Mouse (Mus musculus) hindbrain, embryonic 16.5 days (tissue): ENCODE results near the gene Cntfr. TPM values are rescaled to one million over a fixed set of nuclear protein-coding genes. Genes with fewer than 3 reads are reported as not detected.

Experiments
- ATAC-seq: fragments of 200-750 bp; cut with Nextera tagmentation; 2 replicates; pipeline ENCODE4 v1.8.0; 2017; ENCODE audit warnings: moderate TSS enrichment, moderate library complexity
- H3K27ac ChIP-seq: fragments of 300-500 bp; sonication (generic); 2 replicates; pipeline ENCODE4 v1.5.1; 2014; ENCODE audit warnings: low read depth, mild to moderate bottlenecking, control low read depth, low read length, moderate library complexity
- H3K27me3 ChIP-seq: fragments of 300-500 bp; sonication (generic); replicated peaks from 2 replicates; pipeline ENCODE4 v1.6.1; 2014; ENCODE audit warnings: low read length; ENCODE audit not compliant: control insufficient read depth, insufficient read depth
- H3K36me3 ChIP-seq: fragments of 300-500 bp; sonication (generic); 2 replicates; pipeline ENCODE4 v1.6.1; 2014; ENCODE audit warnings: mild to moderate bottlenecking, low read length, moderate library complexity, mixed read lengths; ENCODE audit not compliant: control insufficient read depth, insufficient read depth
- H3K4me1 ChIP-seq: fragments of 300-500 bp; sonication (generic); 2 replicates; pipeline ENCODE4 v1.6.1; 2014; ENCODE audit warnings: low read depth, low read length; ENCODE audit not compliant: control insufficient read depth, insufficient read depth
- H3K4me2 ChIP-seq: fragments of 300-500 bp; sonication (generic); 2 replicates; pipeline ENCODE4 v1.6.1; 2014; ENCODE audit warnings: mild to moderate bottlenecking, low read length, control low read depth, moderate library complexity
- H3K4me3 ChIP-seq: fragments of 300-500 bp; sonication (generic); 2 replicates; pipeline ENCODE4 v1.5.1; 2014; ENCODE audit warnings: mild to moderate bottlenecking, low read length, control low read depth, moderate library complexity
- H3K9ac ChIP-seq: fragments of 300-500 bp; sonication (generic); 2 replicates; pipeline ENCODE4 v1.6.1; 2014; ENCODE audit warnings: low read depth, mild to moderate bottlenecking, control low read depth, low read length, moderate library complexity
- H3K9me3 ChIP-seq: fragments of 300-500 bp; sonication (generic); 2 replicates; pipeline ENCODE4 v1.6.1; 2014; ENCODE audit warnings: mild to moderate bottlenecking, low read length, moderate library complexity; ENCODE audit not compliant: control insufficient read depth
- WGBS: fragments of 180-500 bp; shearing (Covaris S2); extraction: QIAGEN DNeasy Blood & Tissue Kit; methylation state at CpG from one replicate; pipeline ENCODE4 v1.1.7; 2014; 5-methylcytosine and 5-hydroxymethylcytosine counted together
- polyA plus RNA-seq: library from polyadenylated mRNA; unstranded; fragments of >200 nt; fragmentation: Nextera tagmentation; extraction: Ambion mirVana; gene quantifications from 2 replicates; pipeline ENCODE4 v1.2.1, GENCODE M21; 2015

The Cntfr gene
- polyA plus RNA-seq, 1 experiment from 2014 or later = 22.5 TPM

DNA sequence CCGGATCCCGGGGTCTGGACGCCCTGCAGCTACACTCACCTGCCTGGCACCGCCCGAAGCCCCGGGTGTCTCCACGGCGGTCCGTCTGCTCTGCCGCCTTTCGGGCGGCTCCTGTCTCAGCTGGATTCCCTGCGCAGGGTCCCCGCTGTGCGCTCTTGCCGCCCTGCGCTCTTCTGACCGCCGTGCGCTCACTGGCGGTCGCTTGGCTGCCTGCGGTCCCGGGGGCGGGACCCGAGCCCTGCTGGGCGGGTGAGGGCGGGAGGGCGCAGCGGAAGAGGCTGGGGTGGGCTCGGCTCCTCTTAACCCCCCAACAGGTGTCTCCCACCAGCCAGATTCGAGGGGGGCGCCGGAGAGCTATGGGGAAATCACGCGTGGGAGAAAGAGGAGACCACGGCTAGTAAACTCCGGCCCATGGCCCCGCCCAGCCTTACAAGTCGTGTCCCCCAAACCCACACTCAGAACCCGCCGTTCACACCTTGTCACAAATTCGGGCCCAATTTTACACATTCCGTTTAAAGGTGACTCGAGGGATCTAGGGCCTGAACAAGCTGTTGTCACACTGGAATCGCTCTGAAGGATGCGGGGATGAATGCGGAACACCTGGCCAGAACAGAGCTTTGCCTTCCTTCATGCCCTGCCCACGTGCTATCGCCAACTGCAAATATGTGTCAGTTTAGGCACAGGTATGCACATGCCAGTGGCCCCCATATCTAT lies 34.3 kb upstream of the Cntfr start, which contains the start of gene Arid3c:
Gene Arid3c, minus strand, starts transcription at position 91 of the 714 bp plus-strand sequence.
- Histone ChIP-seq H3K4me3 (peak within 1 kb of the TSS; percentile 38), H3K9ac (peak within 1 kb of the TSS; percentile 41), H3K27me3 (peaks cover 36% of the 10 kb centered on the region), H3K27ac (no peak within 1 kb of the TSS), H3K36me3 (no peaks in the 10 kb centered on the region), H3K4me1 (peaks cover 11% of the 10 kb centered on the region), H3K9me3 (no peaks in the 10 kb centered on the region), H3K4me2 (peak within 1 kb of the TSS; percentile 73)
- peak; percentile 25; the same call in 1 of the 2 replicates for ATAC-seq
- 3% methylated on average over 44 of the region's 50 CpGs for WGBS

DNA sequence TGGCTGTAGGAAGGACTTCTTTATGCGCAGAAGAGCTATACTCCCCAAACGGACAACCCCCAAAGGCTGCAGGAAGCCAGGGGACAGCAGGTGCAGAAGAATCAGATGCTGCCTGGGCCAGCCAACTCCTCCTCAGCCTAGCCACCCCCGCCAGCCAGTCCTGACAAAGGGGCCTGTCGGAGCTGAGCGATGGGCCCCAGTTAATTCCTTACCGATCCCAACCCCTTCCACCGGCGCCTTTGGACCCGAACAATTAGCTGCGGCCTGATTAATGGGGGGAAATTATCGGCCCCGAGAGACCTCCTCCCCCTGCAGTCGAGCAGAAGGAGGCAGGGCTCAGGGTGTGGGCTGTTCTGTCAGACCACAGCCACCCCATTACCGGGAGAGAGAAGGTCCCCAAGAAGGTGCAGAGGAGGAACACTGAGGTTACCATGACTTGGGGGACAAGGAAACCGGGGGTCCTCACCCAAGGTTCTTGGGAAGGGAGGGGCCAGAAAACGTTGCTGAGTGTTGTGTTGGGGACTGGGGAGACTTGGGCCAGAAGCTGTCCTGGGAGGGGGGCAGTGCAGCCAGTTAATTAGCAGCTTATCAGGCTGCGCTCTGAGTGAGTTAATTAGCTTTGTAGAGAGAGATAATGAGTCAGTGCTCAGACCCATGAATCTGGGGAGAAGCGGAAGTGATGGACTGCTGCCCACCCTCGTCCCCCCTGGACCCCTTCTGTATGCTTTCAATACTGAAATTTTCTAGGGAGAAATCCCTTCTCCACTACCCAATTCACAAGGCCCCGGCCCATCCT lies 30.1 kb upstream of the Cntfr start:
- Histone ChIP-seq H3K27ac (no peak overlapping the region), H3K4me1 (peaks cover 21% of the 10 kb centered on the region), H3K9me3 (no peaks in the 10 kb centered on the region), H3K4me3 (no peak overlapping the region), H3K36me3 (no peaks in the 10 kb centered on the region), H3K4me2 (no peak overlapping the region), H3K9ac (no peak overlapping the region), H3K27me3 (peaks cover 45% of the 10 kb centered on the region)
- ATAC-seq = no peak
- 11% methylated on average over 20 of the region's 20 CpGs for WGBS

GRCm38 (mm10) chr4:41722918-41723351 lies 26.0 kb upstream of the Cntfr start, which contains the start of gene Dctn3:
Gene Dctn3 (minus strand): TSS chr4:41723170.
- H3K36me3 ChIP-seq = peaks cover 17% of the 10 kb centered on the region; the same call in 1 of the 2 replicates
- 0% methylated on average over 27 of the region's 27 CpGs for WGBS
- H3K4me3 ChIP-seq = peak within 1 kb of the TSS; percentile 95
- peaks cover 17% of the 10 kb centered on the region for H3K4me1 ChIP-seq
- peak within 1 kb of the TSS; percentile 63 for H3K27ac ChIP-seq
- H3K9me3 ChIP-seq = no peaks in the 10 kb centered on the region
- H3K27me3 ChIP-seq = peaks cover 25% of the 10 kb centered on the region
- peak within 1 kb of the TSS; percentile 94 for H3K9ac ChIP-seq
- peak; percentile 97 for ATAC-seq
- peak within 1 kb of the TSS; percentile 94 for H3K4me2 ChIP-seq

- no peak overlapping the region for H3K4me2 ChIP-seq
- WGBS = 67% methylated on average over 6 of the region's 6 CpGs
- no peak for ATAC-seq
- no peak overlapping the region for H3K4me3 ChIP-seq
- peaks cover 21% of the 10 kb centered on the region for H3K4me1 ChIP-seq
- no peak overlapping the region for H3K27ac ChIP-seq
- H3K9me3 ChIP-seq = no peaks in the 10 kb centered on the region
- no peak overlapping the region for H3K9ac ChIP-seq
- H3K27me3 ChIP-seq = no peaks in the 10 kb centered on the region
- peaks cover 23% of the 10 kb centered on the region for H3K36me3 ChIP-seq
These were observed 19.9 kb upstream of the Cntfr start for GRCm38 (mm10) chr4:41716834-41717233.

DNA sequence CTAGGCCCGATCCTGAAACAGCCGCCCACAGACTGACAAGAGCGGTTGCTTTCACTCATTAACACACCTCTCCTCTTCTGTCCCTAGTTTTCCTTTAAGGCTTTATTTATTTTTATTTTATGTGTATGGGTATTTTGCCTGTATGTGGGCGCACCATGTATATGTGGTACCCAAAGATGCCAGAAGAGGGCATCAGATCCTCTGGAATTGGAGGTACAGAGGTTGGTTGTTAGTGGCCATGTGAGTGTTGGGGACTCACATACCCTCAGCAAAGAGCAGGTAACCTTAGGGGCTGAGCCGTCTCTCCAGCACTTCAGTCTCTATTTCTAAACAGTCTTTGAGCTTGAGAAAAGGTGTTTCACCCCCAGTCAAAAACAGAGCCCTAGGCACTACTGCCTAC lies 18.7 kb upstream of the Cntfr start:
- Histone ChIP-seq H3K4me2 (no peak overlapping the region), H3K4me3 (no peak overlapping the region), H3K27me3 (no peaks in the 10 kb centered on the region), H3K27ac (no peak overlapping the region), H3K36me3 (peaks cover 23% of the 10 kb centered on the region), H3K4me1 (peaks cover 27% of the 10 kb centered on the region), H3K9ac (no peak overlapping the region), H3K9me3 (no peaks in the 10 kb centered on the region)
- no peak for ATAC-seq
- WGBS = 81% methylated on average over 5 of the region's 5 CpGs

- H3K4me3 ChIP-seq = no peak overlapping the region
- peaks cover 21% of the 10 kb centered on the region for H3K36me3 ChIP-seq
- no peak for ATAC-seq
- WGBS = 75% methylated on average over 8 of the region's 8 CpGs
- no peak overlapping the region for H3K27ac ChIP-seq
- H3K9ac ChIP-seq = no peak overlapping the region
- H3K27me3 ChIP-seq = no peaks in the 10 kb centered on the region
- no peaks in the 10 kb centered on the region for H3K9me3 ChIP-seq
- H3K4me2 ChIP-seq = no peak overlapping the region
- H3K4me1 ChIP-seq = peaks cover 27% of the 10 kb centered on the region
These were observed 18.2 kb upstream of the Cntfr start for GRCm38 (mm10) chr4:41715082-41715481.

DNA sequence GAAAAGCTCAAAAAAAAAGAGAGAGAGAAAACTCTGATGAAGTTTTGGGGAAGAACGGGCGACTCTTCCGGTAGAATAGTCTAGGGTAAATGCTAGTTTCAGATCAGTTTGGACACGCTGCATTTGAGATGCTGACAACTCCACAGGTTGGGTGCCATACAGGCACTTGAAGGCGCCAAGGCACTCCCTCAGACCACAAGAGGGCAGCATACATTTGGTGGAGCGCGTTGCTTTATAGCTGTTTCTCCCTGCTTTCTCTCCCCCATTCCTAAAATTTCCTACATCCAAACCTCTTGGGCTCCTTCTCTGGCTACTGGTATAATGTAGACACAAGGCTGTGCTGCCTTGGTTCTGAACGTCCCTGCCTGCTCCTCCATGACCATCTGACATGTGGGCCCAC lies 17.4 kb upstream of the Cntfr start:
- WGBS = 13% methylated on average over 8 of the region's 8 CpGs
- H3K9me3 ChIP-seq = no peaks in the 10 kb centered on the region
- 0 out of 2 replicates have a peak, but pooled peaks have one; percentile 16 for ATAC-seq
- H3K27ac ChIP-seq = 0 out of 2 replicates have a peak overlapping the region, but pooled peaks have one; percentile 15
- H3K27me3 ChIP-seq = no peaks in the 10 kb centered on the region
- H3K9ac ChIP-seq = 0 out of 2 replicates have a peak overlapping the region, but pooled peaks have one; percentile 24
- peaks cover 27% of the 10 kb centered on the region for H3K4me1 ChIP-seq
- peak overlapping the region; percentile 77 for H3K4me3 ChIP-seq
- H3K4me2 ChIP-seq = peak overlapping the region; percentile 80
- H3K36me3 ChIP-seq = peaks cover 17% of the 10 kb centered on the region

DNA sequence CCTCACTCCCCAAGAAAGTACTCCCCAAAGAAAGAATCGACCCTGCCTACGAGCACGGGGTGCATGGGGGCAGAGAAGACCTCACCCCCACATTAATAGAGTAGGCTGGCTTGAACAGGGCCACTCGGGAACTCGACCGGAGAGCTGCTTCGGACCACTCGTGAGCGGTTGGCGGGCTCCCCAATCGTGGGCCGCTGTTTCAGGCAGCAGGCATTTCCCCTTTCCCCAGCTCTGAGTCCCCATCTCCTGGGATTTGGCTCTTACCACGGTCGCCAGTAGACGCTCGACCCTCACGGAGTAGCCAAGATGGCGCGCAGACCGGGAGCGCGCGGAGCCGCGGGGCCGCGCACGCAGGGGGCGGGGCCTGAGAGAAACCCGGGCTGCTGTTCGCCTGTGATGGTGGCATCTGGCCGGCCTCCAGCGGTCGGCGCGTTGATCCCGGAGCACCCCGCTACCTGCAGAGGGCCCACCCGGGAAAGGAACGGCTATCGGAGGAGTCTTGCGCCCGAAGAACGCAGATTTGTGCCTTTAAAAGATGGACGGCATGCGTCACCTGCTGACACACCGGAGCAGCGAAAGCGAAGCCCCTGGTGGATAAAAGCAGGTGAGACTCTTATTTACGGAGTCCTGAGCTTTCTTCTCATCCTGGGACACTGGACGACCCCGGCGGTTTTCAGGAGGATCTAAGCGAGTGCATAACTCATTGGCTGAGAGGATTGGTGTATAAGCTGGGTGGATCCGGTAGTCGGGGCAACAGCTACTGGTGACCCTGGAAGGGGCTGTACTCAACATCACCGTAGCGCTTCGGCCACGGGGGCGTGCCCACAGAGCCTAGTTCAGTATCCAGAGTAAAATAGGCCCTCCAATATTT lies 16.5 kb upstream of the Cntfr start, which contains the start of gene Rpp25l:
Gene Rpp25l, minus strand, starts transcription at position 338 of the 871 bp plus-strand sequence.
- H3K4me2 ChIP-seq = peak within 1 kb of the TSS; percentile 80
- H3K27me3 ChIP-seq = no peaks in the 10 kb centered on the region
- peak within 1 kb of the TSS; percentile 63 for H3K27ac ChIP-seq
- peaks cover 11% of the 10 kb centered on the region for H3K36me3 ChIP-seq
- WGBS = under 1% methylated on average over 61 of the region's 61 CpGs
- peak within 1 kb of the TSS; percentile 90 for H3K9ac ChIP-seq
- H3K4me1 ChIP-seq = peaks cover 27% of the 10 kb centered on the region
- peak within 1 kb of the TSS; percentile 77 for H3K4me3 ChIP-seq
- no peaks in the 10 kb centered on the region for H3K9me3 ChIP-seq
- peak; percentile 79 for ATAC-seq
